Mouse (Mus musculus) telencephalon, adult 2 months (tissue): ENCODE measurements around the gene Cep83.

Experiments used
- DNase-seq: peaks from one replicate; pipeline ENCODE4 v3.0.0-alpha.2; 2011; ENCODE audit warnings: low read depth, low spot score

Cep83 gene

DNA sequence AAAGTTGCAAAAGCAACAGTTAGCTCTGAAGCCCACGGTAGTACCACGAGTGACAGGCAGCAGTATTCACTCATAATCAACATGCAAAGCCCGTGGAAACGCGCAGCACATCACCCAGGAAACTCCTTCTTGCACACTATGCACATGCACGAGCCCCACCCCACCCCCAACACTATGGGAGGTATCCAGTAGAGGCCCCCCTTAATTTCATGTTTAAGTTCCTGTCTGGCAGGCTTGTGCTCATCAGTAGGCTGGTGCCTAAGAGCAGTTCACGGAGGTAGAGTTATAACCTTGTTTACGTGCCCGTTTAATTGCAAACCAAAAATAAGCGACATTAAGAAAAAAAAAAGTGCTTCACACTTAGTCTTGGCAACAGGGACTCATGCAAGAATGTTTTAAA, 138.9 kb downstream of the Cep83 start:
- DNase-seq: no peak

DNA sequence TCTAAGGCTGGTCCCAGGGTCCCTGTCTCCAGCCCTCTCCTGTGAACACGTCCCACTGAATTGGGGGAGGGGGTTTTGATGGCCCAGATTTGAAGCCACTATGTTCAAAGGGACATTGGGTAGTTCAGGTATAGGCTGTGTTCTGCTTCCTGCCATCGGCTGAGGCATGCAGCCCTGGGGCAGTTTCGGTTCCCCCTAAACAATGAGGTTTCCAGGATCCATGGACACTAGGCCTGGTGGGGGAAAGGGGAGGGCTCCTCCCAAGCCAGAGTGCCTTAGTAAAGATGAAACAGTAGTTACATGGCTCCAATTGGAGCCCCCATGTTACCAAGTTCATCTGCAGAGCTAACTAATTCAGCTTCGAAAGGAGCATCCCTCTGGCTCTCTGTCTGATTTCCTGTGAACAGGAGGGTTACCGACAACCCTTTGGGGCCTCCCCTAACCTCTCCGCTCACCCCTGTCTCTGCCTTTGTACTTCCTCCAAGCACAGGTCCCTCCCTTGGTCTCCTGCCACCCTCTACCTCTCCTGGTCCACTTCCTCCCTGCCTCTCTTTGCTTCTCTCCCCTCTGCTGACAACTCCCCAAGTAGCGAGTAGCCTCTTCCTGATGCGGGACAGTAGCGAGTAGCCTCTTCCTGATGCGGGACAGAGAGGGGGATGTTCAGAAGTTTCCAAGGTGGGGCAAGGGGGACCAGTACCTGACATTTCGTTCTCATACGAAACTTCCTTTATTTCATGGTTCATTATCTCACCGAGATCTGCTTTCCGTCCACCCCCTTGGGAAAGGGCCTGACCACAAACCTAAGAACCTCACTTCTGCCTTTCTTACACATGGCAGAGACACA, 139.7 kb downstream of the Cep83 start:
- no peak for DNase-seq

DNA sequence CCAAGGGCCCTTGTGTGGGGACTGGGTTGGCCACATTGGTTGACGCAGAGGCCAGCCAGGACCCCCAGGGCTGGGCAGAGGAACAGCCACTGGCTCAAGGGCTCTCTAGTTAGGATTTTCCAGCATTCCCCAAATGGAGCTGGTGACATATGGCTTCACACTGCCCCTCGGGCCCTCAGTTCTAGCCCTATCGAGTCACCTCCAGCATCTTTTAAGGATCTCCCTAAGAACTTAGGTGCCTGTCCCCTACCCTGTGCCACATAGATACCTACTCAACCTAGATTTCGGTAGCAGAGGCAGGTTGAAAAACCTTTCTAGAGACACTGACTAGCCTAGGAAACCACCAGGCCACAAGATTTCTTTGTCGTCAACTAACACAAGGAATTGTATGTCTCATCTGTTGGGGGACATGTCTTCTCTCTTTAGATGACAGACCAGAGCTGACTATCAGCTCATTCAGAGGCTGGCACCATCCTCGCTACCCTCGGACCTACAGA, 140.3 kb downstream of the Cep83 start:
- DNase-seq: no peak

DNA sequence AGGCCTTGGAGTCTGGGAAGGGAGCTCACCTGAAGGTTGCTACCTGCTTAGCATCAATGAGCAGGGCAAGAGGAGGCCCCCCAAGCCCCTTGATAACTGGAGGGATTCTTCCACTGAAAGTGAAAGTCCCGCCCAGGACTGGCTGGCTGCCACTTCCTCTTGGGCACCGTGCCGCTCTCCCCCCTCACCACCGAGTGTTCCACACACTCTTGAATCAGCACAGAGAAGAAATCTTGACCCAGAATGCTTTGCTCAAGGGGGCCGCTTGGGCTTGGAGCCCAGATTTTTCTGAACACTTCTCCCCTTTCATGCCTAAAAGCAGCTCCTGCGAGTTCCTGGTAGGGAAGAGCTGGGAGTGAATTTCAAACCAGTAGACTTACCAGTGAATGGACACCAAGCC, 141.0 kb downstream of the Cep83 start:
- DNase-seq: peak; percentile 90

DNA sequence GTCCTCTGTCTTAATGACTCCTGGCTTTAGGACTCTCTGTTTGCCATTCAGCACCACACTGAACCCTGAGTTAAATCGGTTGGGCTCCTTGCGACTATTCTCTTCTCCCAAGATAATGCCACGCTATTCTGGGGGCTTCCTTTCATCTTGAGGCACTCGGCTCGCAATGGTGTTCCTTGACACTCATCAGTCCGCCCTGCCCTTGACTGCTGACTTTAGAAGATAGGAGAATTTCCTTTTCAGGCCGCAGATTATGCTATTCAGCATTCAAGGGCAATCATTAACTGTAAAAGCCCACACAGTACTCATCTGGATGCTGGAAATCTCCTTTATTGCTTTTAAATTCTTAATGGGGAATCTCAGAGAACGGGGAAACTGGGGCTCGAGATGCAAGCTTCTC, 147.4 kb downstream of the Cep83 start:
- no peak for DNase-seq
